Mouse (Mus musculus) hindlimb bud, embryonic 11.5 days (tissue): Measurements from ENCODE around the gene Csf2rb2.
"Not testable (repeated sequence)": the region's sequence is repeated elsewhere in the genome, so short reads cannot be mapped to it uniquely, and the experiment has no call there.

ENCODE experiments used
- DNase-seq: peaks from one replicate; pipeline ENCODE4 v3.0.0-alpha.2; 2012; ENCODE audit warnings: low read depth, low spot score; ENCODE audit errors: extremely low spot score

Csf2rb2 gene

GRCm38 (mm10) chr15:78257326-78258050, 48.0 kb downstream of the Csf2rb2 start:
- peak; percentile 47 for DNase-seq

DNA sequence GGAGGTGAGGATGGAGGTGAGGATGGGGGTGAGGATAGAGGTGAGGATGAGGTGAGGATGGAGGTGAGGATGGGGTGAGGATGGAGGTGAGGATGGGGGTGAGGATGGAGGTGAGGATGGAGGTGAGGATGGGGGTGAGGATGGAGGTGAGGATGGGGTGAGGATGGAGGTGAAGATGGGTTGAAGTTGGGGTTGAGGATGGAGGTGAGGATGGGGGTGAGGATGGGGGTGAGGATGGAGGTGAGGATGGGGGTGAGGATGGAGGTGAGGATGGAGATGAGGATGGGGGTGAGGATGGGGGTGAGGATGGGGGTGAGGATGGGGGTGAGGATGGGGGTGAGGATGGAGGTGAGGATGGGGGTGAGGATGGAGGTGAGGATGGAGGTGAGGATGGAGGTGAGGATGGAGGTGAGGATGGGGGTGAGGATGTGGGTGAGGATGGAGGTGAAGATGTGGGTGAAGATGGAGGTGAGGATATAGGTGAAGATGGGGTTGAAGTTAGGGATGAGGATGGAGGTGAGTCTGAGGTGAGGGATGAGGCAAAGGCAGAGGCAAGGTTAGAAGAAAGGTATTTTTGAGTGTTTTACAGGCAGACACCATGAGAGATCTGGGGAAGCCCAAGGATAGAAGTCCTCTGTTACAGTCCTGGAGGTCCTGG, 48.8 kb downstream of the Csf2rb2 start:
- DNase-seq, result not testable (repeated sequence)

- peak; percentile 35 for DNase-seq
Measured at GRCm38 (mm10) chr15:78254751-78255150, 50.8 kb downstream of the Csf2rb2 start.

DNA sequence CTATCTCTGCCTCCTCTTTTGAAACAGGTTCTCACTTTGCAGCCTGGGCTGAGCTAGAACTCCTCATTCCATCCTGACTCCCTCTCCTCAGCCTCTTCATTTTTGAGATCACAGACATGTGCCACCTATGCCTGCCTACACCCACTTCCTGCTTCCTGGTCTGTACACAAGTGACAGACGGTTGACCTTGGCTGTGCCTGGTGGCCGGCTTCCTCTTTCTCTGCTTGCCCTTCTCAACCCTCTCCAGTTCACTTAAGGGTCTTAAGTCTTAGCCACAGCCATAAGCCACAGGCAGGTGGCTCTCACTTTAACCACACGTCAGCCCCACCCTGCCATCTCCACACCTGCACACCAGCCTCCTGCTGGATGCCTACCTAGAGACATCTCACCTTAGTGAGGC, 57.1 kb downstream of the Csf2rb2 start:
- no peak for DNase-seq

- no peak for DNase-seq
Measured at GRCm38 (mm10) chr15:78247659-78248058, 57.9 kb downstream of the Csf2rb2 start.

DNA sequence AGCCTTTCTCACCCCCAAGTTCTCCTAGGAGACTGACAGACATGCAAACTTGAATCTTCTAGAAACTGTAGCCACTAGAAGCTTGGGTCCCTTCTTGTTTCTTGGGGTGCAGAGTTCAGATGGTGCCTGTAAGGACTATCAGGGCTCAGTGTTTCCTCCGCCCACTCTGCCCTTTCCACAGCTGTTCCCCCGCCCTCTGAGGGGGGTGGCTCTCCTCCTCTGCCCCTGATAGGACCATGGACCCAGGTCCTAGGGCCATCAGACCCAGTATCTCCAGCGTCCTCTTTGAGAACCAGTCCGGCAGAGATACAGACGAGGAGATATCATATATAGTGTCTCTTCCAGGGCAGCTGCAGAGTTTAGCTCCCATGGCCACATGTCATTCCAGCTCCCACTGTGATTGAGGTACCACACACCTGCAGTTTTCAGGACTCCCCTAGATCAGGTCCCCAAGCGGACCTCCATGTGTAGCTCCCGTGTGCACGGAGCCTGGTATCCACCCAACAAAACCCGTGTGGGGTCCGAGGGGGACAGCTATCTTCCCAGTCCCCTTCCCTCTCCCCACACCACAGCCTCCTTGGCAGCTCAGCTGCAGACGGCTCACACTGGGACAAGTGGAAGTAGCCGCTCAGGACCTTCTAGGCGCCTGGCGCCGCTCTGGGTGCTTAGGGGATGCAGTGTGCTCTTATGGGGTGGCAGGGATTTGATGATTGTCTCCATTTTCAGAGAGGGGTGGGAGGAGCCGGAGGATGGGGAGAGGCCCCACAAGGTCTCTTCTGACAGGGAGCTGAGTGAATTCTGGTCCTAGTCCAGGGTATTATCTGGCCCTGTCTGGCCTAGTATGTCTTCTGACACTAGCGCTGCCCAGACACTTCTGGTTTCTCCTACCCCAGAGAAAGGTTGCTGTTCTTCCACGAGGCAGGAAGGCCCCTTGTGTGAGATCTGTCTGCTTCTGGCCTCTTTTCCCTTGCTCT, 59.1 kb downstream of the Csf2rb2 start:
- no peak for DNase-seq

DNA sequence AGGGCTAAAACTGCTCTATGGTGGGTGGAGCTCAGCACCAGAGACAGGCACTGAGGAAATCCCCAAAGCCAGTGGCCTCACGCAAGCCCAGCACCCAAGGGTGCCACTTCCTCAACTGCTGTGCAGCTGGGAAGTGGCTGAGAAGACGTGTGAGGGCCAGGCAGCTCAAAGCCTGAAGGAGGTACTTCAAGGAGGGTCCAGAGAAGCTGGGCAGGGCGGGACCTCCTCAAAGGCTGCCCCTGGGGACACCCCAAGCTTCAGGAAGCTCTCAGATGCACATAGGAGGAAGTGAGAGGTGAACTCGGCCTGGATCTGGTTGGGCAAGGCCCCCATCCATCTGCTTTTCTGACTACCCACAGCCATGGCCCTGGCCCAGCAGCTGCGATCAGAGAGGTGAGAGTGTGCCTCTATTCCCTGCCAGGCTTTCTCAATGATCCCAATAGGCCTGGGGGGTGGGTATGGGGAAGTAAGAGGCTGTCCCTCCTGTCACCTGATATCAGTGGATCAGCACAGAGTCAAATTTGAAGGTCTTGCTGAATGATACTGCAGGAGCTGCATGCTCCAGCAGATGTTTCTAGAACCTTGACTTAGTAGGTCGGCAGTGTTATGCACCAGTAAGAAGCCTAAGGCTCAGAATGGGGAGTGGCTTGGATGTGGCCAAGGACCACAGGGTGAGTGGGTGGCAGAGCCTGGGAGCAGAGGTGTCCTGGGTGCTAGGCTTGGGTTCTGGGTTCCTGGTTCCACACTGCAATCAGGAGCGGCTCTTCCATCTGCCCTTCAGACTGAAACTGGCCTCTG, 60.6 kb downstream of the Csf2rb2 start, which contains the start of gene Ncf4:
Ncf4 (plus strand) TSS at position 107 of the 798 bp plus-strand sequence.
- no peak for DNase-seq

- no peak for DNase-seq
Measured at GRCm38 (mm10) chr15:78243774-78244173, 61.7 kb downstream of the Csf2rb2 start.

DNA sequence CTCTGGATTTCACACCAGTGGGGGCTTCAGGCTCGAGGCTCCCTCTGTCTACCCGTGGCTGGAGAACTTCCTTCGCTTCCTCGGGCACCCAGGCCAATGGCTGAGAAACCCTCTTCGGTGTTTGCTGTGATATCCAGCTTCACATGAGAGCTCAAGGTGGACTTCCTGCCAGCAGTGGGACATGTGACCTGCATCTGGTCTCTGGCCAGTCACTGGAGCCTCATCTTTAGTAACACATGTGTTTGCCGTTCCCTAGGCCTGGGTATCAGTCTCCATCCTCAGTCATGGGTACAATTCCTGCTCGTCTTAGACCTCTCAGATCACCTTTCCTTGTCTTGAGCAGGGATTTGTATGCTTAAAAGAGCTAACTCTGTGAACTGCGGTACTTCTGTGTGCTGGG, 62.5 kb downstream of the Csf2rb2 start:
- no peak for DNase-seq

- DNase-seq, result no peak
Measured at GRCm38 (mm10) chr15:78241335-78241734, 64.2 kb downstream of the Csf2rb2 start.

DNA sequence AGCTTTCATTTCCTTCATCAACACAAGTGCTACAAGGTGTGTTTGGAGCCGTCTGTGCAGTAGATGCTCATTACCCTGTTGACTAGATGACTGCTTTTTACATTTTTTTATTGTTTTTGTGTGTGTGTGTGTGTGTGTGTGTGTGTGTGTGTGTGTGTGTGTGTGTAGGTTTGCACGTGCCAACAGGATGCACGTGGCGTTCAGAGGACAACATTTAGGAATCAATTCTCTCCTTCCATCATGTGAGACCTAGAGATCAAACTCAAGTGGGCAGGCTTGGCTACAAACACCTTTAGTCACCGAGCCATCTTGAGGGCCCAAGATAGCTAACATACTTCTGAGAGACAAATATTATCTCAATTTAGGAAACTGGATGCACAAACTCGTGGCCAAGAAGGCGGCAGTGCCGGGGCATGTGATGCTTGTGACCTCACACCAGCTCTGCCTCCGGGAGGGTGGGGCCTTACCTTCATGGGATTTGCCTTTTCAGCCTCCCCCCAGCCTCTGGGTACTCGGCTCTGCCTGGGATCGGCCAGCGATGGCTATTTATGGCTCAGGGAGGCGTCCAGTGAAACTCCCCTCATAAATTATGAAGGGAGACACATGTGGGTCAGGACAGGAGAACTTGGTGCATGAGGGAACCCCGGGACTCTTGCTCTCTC, 65.4 kb downstream of the Csf2rb2 start:
- no peak for DNase-seq

DNA sequence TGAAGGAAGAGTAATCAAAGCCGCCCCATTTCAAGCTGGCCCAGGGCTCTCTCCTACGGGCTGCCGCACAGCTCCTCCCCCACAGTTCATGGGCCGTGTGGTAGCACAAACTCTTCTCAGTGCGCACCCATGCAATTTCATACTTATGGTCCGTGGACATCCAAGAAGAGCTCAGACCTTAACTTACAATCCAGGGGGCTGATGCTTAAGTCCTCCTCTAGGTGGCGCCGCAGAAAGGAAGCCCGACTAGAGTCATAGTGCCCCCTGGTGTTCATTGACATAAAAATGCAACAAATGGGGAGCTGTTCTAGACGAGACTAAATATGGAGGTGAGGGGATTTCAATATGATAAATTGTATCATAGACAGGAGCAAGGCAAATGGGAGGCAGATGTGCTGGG, 66.1 kb downstream of the Csf2rb2 start:
- peak; percentile 50 for DNase-seq

DNA sequence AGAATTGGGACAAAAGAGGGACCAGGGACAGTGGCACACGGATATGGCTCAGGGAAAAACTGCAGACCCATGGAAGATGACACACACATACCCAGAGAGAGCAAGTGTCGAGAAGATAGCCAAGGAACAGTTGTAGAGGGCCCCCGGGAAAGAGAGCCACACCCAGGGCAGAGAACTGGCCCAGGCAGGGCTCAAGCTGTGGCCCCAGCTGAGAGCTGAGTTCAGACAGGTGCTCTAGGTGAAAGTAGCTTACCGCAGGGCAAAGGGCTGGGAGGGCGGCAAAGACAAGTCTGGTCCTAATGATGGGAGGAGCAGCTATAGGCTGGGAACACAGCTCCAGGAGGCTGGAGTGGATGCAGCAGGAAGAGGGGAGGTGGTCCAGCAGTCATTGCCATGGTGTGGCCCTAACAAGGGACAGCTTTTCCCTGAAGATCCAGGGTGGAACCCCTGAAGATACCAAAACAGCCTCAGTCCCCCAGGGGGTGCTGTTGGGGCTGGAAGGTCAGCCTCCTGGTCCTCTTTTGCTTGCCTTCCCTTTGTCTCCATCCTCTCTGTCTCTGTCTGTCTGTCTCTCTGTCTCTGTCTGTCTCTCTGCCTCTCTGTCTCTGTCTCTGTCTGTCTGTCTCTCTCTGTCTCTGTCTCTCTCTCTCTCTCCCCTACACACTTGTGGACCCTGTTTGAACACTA, 70.6 kb downstream of the Csf2rb2 start:
- DNase-seq, result no peak
